Mouse (Mus musculus) limb, embryonic 13.5 days (tissue): ENCODE measurements at regions not wholly inside any gene's neighbourhood (a gene's known extent, or its start where the extent isn't known, plus 50 kb on each side); places are given as distances from the start of the nearest gene placed in this dataset.
A peak's percentile ranks its signal among the peaks of the same experiment; 100 is the strongest.

ENCODE experiments used
- ATAC-seq: fragments of 200-750 bp; cut with Nextera tagmentation; 2 replicates; pipeline ENCODE4 v1.8.0; 2017; ENCODE audit warnings: low read depth, moderate number of reproducible peaks, moderate TSS enrichment; ENCODE audit not compliant: low FRiP score
- H3K27ac ChIP-seq: fragments of 300-500 bp; sonication (generic); 2 replicates; pipeline ENCODE4 v1.5.1; 2015; ENCODE audit warnings: inconsistent platforms, mild to moderate bottlenecking, moderate library complexity
- H3K27me3 ChIP-seq: fragments of 300-500 bp; sonication (generic); 2 replicates; pipeline ENCODE4 v1.6.1; 2015; ENCODE audit warnings: mild to moderate bottlenecking, inconsistent platforms
- H3K36me3 ChIP-seq: fragments of 300-500 bp; sonication (generic); 2 replicates; pipeline ENCODE4 v1.6.1; 2015; ENCODE audit warnings: inconsistent platforms, mild to moderate bottlenecking, moderate library complexity
- H3K4me1 ChIP-seq: fragments of 300-500 bp; sonication (generic); 2 replicates; pipeline ENCODE4 v1.6.1; 2015; ENCODE audit warnings: inconsistent platforms
- H3K4me2 ChIP-seq: fragments of 300-500 bp; sonication (generic); replicated peaks from 2 replicates; pipeline ENCODE4 v1.6.1; 2015; ENCODE audit warnings: inconsistent platforms, mild to moderate bottlenecking, moderate library complexity
- H3K4me3 ChIP-seq: fragments of 300-500 bp; sonication (generic); 2 replicates; pipeline ENCODE4 v1.5.1; 2015; ENCODE audit warnings: moderate library complexity, mild to moderate bottlenecking, inconsistent platforms
- H3K9ac ChIP-seq: fragments of 300-500 bp; sonication (generic); 2 replicates; pipeline ENCODE4 v1.6.1; 2015; ENCODE audit warnings: mild to moderate bottlenecking, inconsistent platforms
- H3K9me3 ChIP-seq: fragments of 300-500 bp; sonication (generic); 2 replicates; pipeline ENCODE4 v1.6.1; 2016; ENCODE audit warnings: inconsistent platforms
- WGBS: fragments of 180-500 bp; shearing (Covaris S2); methylation state at CpG from one replicate; pipeline ENCODE4 v1.1.7; 2015; 5-methylcytosine and 5-hydroxymethylcytosine counted together

GRCm38 (mm10) chr1:159034952-159035351 is 54.7 kb upstream of the Pappa2 start:
- Histone ChIP-seq H3K4me1 (no peaks in the 10 kb centered on the region), H3K9me3 (no peaks in the 10 kb centered on the region), H3K27me3 (no peaks in the 10 kb centered on the region), H3K27ac (no peak overlapping the region), H3K36me3 (no peaks in the 10 kb centered on the region), H3K4me3 (no peak overlapping the region), H3K4me2 (no peak overlapping the region), H3K9ac (no peak overlapping the region)
- no peak for ATAC-seq
- 76% methylated on average over 2 of the region's 2 CpGs for WGBS

- Histone ChIP-seq H3K27ac (no peak overlapping the region), H3K36me3 (no peaks in the 10 kb centered on the region), H3K9me3 (no peaks in the 10 kb centered on the region), H3K4me1 (no peaks in the 10 kb centered on the region), H3K4me3 (no peak overlapping the region), H3K4me2 (no peak overlapping the region), H3K27me3 (no peaks in the 10 kb centered on the region), H3K9ac (no peak overlapping the region)
- WGBS = 75% methylated on average over 6 of the region's 6 CpGs
- no peak for ATAC-seq
These were observed 56.1 kb upstream of the Pappa2 start for GRCm38 (mm10) chr1:159036371-159036770.

DNA sequence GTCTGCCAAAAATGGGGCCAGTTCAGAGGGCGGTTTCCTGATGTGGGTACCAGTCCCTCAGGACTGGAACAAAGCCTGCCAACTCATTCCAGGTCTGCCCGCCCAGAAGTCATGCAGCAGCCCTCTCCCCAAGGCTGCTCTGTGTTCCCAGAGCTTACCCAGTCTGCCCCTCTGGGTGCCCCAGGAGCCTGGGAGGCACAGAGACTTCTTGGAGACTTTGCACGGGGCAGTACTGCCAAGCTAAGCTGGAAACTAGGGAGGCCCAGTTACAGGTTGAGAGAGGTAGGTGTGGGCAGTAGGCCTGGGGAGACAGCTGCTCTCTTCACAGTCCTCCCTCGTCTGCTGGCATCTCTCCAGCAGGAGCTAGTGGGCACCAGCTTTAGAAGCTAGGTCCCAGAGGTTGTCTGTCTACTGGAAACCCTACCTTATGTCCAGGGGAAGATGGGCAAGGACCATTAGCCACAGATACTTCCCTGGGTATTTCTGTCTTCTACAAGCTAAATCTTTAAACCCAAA is 65.6 kb upstream of the Pappa2 start:
- no peaks in the 10 kb centered on the region for H3K4me1 ChIP-seq
- no peaks in the 10 kb centered on the region for H3K27me3 ChIP-seq
- 67% methylated on average over 4 of the region's 4 CpGs for WGBS
- no peak for ATAC-seq
- no peak overlapping the region for H3K4me2 ChIP-seq
- no peak overlapping the region for H3K4me3 ChIP-seq
- H3K36me3 ChIP-seq = no peaks in the 10 kb centered on the region
- no peak overlapping the region for H3K27ac ChIP-seq
- H3K9ac ChIP-seq = no peak overlapping the region
- H3K9me3 ChIP-seq = no peaks in the 10 kb centered on the region

GRCm38 (mm10) chr1:159065024-159065423 is 84.7 kb upstream of the Pappa2 start:
- ATAC-seq = no peak
- no peaks in the 10 kb centered on the region for H3K4me1 ChIP-seq
- H3K9me3 ChIP-seq = no peaks in the 10 kb centered on the region
- no peak overlapping the region for H3K4me3 ChIP-seq
- H3K9ac ChIP-seq = no peak overlapping the region
- no peaks in the 10 kb centered on the region for H3K27me3 ChIP-seq
- no peaks in the 10 kb centered on the region for H3K36me3 ChIP-seq
- WGBS = 85% methylated on average over 1 of the region's 1 CpGs
- H3K4me2 ChIP-seq = no peak overlapping the region
- H3K27ac ChIP-seq = no peak overlapping the region

DNA sequence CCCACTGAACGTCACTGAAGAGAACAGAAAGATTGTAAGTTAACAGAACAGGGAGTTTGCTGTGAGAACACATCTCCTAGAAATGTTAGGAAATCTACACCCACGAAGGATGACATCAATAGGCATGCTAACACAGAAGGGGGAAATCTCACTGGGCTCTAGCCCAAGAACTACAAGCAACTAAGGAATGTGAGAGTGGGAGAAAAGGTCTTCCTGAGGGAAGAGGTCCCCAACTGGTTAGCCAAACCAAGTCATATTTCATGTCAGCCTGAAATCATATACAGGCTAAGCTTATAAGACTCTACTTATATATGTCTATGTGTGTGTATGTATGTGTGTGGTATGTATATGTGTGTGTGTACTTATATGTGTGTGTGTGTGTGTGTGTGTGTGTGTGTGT is 118.9 kb upstream of the Pappa2 start:
- H3K4me3 ChIP-seq = no peak overlapping the region
- no peaks in the 10 kb centered on the region for H3K4me1 ChIP-seq
- H3K27ac ChIP-seq = no peak overlapping the region
- H3K27me3 ChIP-seq = no peaks in the 10 kb centered on the region
- WGBS = 76% methylated on average over 2 of the region's 2 CpGs
- no peaks in the 10 kb centered on the region for H3K9me3 ChIP-seq
- no peak overlapping the region for H3K4me2 ChIP-seq
- no peaks in the 10 kb centered on the region for H3K36me3 ChIP-seq
- ATAC-seq = no peak
- H3K9ac ChIP-seq = no peak overlapping the region

GRCm38 (mm10) chr1:159122201-159122600 is 109.9 kb upstream of the Cop1 start:
- no peaks in the 10 kb centered on the region for H3K36me3 ChIP-seq
- no peak for ATAC-seq

DNA sequence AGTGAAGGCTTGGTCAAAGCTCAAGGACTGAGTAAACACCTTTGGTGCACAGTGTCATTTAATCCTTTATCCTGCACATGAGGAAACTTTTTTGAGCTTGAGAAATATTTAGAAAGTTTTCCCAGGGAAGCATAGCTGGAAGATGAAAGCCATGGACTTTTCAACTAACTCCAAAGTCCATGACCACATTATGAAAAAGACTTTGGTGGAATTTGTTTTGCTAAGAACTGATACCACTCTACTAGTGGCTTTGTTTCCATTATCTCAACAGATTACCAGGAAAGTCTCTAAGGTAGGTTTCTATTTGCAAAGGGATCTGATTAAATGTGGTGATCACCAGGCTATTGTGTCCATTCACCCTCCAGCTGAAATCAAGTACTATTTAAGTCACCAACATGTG is 107.2 kb upstream of the Cop1 start:
- H3K4me2 ChIP-seq = no peak overlapping the region
- no peak overlapping the region for H3K9ac ChIP-seq
- ATAC-seq = no peak

More at GRCm38 (mm10) chr1:159122201-159122600, 109.9 kb upstream of the Cop1 start:
- H3K4me1 ChIP-seq = no peaks in the 10 kb centered on the region
- H3K4me3 ChIP-seq = no peak overlapping the region
- H3K9ac ChIP-seq = no peak overlapping the region
- H3K27me3 ChIP-seq = no peaks in the 10 kb centered on the region
- H3K4me2 ChIP-seq = no peak overlapping the region
- no peak overlapping the region for H3K27ac ChIP-seq
- 73% methylated on average over 3 of the region's 3 CpGs for WGBS
- no peaks in the 10 kb centered on the region for H3K9me3 ChIP-seq

DNA sequence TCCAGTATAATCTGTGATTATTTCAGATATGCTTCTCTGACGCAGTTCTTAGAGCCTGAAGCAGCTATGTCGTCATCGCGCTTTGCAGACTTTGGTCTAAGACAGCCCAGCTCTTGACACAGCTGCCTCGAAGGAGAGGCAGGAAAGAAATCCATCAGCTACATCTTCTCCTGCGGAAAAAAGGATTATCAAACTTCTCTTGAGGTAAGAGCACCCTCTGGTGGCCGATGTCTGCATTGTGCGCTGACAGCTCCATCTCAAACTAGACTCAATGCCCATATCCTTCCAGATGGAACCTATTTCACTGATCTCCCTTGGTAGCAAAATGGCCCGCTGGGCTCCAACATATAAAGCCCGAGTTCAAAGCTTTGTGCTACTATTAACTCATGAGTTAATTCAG is 96.8 kb upstream of the Cop1 start:
- Histone ChIP-seq H3K27me3 (no peaks in the 10 kb centered on the region), H3K4me1 (no peaks in the 10 kb centered on the region), H3K4me2 (peak overlapping the region; percentile 31; the same call in 1 of the 2 replicates), H3K27ac (no peak overlapping the region), H3K9me3 (no peaks in the 10 kb centered on the region), H3K4me3 (0 out of 2 replicates have a peak overlapping the region, but pooled peaks have one; percentile 3), H3K36me3 (no peaks in the 10 kb centered on the region), H3K9ac (no peak overlapping the region)
- WGBS = 5% methylated on average over 10 of the region's 10 CpGs
- peak; percentile 73 for ATAC-seq

More for the DNA sequence above, 107.2 kb upstream of the Cop1 start:
- no peaks in the 10 kb centered on the region for H3K36me3 ChIP-seq
- no peaks in the 10 kb centered on the region for H3K4me1 ChIP-seq
- H3K27me3 ChIP-seq = no peaks in the 10 kb centered on the region
- H3K27ac ChIP-seq = no peak overlapping the region
- no peak overlapping the region for H3K4me3 ChIP-seq
- no peaks in the 10 kb centered on the region for H3K9me3 ChIP-seq

- 81% methylated on average over 8 of the region's 8 CpGs for WGBS
- H3K4me3 ChIP-seq = no peak overlapping the region
- no peaks in the 10 kb centered on the region for H3K36me3 ChIP-seq
- no peaks in the 10 kb centered on the region for H3K27me3 ChIP-seq
- H3K4me1 ChIP-seq = no peaks in the 10 kb centered on the region
- no peak overlapping the region for H3K9ac ChIP-seq
- H3K27ac ChIP-seq = no peak overlapping the region
- no peaks in the 10 kb centered on the region for H3K9me3 ChIP-seq
- no peak for ATAC-seq
- H3K4me2 ChIP-seq = no peak overlapping the region
These were observed 84.2 kb upstream of the Cop1 start for GRCm38 (mm10) chr1:159147788-159148497.

DNA sequence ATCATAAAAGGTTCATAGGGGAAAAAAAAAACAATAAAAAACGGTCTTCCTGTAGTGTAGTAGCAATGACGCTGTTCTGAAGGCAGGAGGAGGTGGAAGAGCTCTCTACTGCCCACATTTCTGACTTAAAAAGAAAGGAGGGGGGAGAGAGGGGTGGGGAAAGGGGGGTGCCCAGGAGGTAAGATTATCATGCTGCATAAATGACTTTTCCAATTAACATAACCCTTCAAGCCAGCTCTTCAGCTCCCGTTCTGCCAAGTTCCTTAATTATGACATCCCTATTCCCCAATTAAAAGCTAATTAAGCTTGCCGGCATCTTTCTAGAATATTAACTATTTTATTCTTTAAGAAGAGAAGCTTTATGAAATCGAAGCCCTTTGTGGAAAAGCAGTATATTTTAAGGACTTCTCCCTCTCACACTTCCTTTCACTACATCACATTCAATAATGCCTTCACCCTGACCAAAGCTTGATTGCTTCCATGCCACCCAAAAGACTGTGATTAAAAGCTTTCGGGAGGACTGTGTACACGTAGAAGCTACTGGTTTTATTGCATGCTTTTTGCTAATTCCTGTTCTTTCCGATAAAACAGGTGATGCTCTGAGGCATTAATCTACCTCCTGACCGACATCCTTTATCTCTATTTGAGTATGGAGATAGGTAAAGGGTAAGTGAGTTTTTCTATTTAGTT is 83.5 kb upstream of the Cop1 start:
- no peak overlapping the region for H3K4me3 ChIP-seq
- H3K36me3 ChIP-seq = no peaks in the 10 kb centered on the region
- no peaks in the 10 kb centered on the region for H3K9me3 ChIP-seq
- H3K9ac ChIP-seq = no peak overlapping the region
- 47% methylated on average over 9 of the region's 9 CpGs for WGBS
- H3K27me3 ChIP-seq = no peaks in the 10 kb centered on the region
- H3K4me1 ChIP-seq = no peaks in the 10 kb centered on the region
- no peak for ATAC-seq
- H3K4me2 ChIP-seq = no peak overlapping the region
- H3K27ac ChIP-seq = no peak overlapping the region

DNA sequence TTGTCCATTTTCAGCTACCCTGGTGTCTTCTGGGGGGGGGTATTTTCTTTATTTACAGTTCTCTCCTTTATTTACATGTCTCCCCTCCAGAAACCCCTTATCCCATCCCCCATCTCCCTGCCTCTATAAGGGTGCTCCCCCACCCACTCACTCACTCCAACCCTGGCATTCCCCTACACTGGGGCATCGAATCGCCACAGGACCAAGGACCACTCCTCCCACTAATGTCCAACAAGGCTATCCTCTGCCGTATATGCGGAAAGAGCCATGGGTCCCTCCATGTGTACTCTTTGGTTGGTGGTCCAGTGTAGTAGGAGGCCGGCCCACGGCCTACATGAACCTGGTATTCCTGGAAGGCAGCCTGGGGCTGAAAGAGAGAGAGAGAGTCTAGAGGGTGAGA is 82.9 kb upstream of the Cop1 start:
- no peak overlapping the region for H3K27ac ChIP-seq
- H3K4me1 ChIP-seq = no peaks in the 10 kb centered on the region
- no peaks in the 10 kb centered on the region for H3K9me3 ChIP-seq
- no peak overlapping the region for H3K4me3 ChIP-seq
- no peak overlapping the region for H3K9ac ChIP-seq
- H3K36me3 ChIP-seq = no peaks in the 10 kb centered on the region
- no peak overlapping the region for H3K4me2 ChIP-seq
- H3K27me3 ChIP-seq = no peaks in the 10 kb centered on the region
- WGBS = 84% methylated on average over 6 of the region's 6 CpGs
- no peak for ATAC-seq

- Histone ChIP-seq H3K36me3 (no peaks in the 10 kb centered on the region), H3K27me3 (no peaks in the 10 kb centered on the region), H3K27ac (no peak overlapping the region), H3K4me2 (no peak overlapping the region), H3K9ac (no peak overlapping the region), H3K4me3 (no peak overlapping the region), H3K9me3 (no peaks in the 10 kb centered on the region), H3K4me1 (no peaks in the 10 kb centered on the region)
- 26% methylated on average over 4 of the region's 6 CpGs for whole genome bisulfite sequencing
- no peak for ATAC-seq
These were observed 82.4 kb upstream of the Cop1 start for GRCm38 (mm10) chr1:159149721-159150120.
